Comparison of ENCODE assay signal across 26 mouse cellular contexts in genomic region chr13:93636561-93636960, GRCm38 (mm10). TPM values are rescaled to one million over a fixed set of nuclear protein-coding genes. Genes with fewer than 3 reads are reported as not detected.
A peak's percentile ranks its signal among the peaks of the same experiment; 100 is the strongest.
DNase-seq lines count a peak whose midpoint lies in the region; ATAC-seq lines count a peak whose summit lies in the region.
"Had no signal": no experiment of that assay in that cellular context is flagged by ENCODE, and none has a peak within 500 bp of the region (broad histone marks: within the 10 kb centered on the region; RNA-seq: fewer than 3 reads in every experiment).

No protein-coding gene starts in this region.

- 39% methylated on average over 1 of the region's 1 CpGs for WGBS in liver, embryonic 15.5 days (ENCODE audit: insufficient replicate concordance)
- 76% methylated on average over 1 of the region's 1 CpGs for WGBS in limb, embryonic 10.5 days
- 57% methylated on average over 1 of the region's 1 CpGs for WGBS in hindbrain, embryonic 11.5 days

- H3K27me3 ChIP-seq in liver, embryonic 15.5 days, result no peaks in the 10 kb centered on the region
- no peaks in the 10 kb centered on the region for H3K27me3 ChIP-seq in limb, embryonic 10.5 days (ENCODE audit: low read depth, poor library complexity, severe bottlenecking)
- no peaks in the 10 kb centered on the region for H3K27me3 ChIP-seq in hindbrain, embryonic 11.5 days (ENCODE audit: control insufficient read depth, insufficient read depth, low read length)
- H3K27me3 ChIP-seq: forebrain, embryonic 12.5 days; heart, embryonic 12.5 days; intestine, embryonic 15.5 days; limb, embryonic 15.5 days; midbrain, embryonic 13.5 days had no signal

- peak overlapping the region; percentile 30 for H3K4me3 ChIP-seq in liver, embryonic 15.5 days (replicated peaks)
- H3K4me3 ChIP-seq in limb, embryonic 10.5 days, result no peak overlapping the region
- H3K4me3 ChIP-seq in hindbrain, embryonic 11.5 days (ENCODE audit: low read depth, low read length), result no peak overlapping the region
- H3K4me3 ChIP-seq: forebrain, embryonic 12.5 days; gastrocnemius, adult 2 months; heart, embryonic 12.5 days; intestine, embryonic 15.5 days; limb, embryonic 15.5 days; midbrain, embryonic 13.5 days had no signal

- no peak overlapping the region for H3K9ac ChIP-seq in liver, embryonic 15.5 days
- H3K9ac ChIP-seq in hindbrain, embryonic 11.5 days (ENCODE audit: low read depth, low read length), result no peak overlapping the region
- H3K9ac ChIP-seq: forebrain, embryonic 12.5 days; heart, embryonic 12.5 days; hindbrain, embryonic 14.5 days; intestine, embryonic 15.5 days; limb, embryonic 15.5 days; midbrain, embryonic 13.5 days had no signal

- peak overlapping the region; percentile 30; the same call in 1 of the 2 replicates for H3K27ac ChIP-seq in liver, embryonic 15.5 days (replicated peaks)
- no peak overlapping the region for H3K27ac ChIP-seq in limb, embryonic 10.5 days
- H3K27ac ChIP-seq in hindbrain, embryonic 11.5 days (ENCODE audit: low read depth, low read length), result no peak overlapping the region
- H3K27ac ChIP-seq: forebrain, embryonic 12.5 days; gastrocnemius, adult 2 months; hindbrain, embryonic 14.5 days; intestine, embryonic 15.5 days; limb, embryonic 15.5 days; midbrain, embryonic 13.5 days had no signal

- ATAC-seq in liver, embryonic 15.5 days (ENCODE audit: insufficient read depth), result no peak
- ATAC-seq in hindbrain, embryonic 11.5 days (ENCODE audit: low FRiP score), result no peak
- ATAC-seq: intestine, embryonic 15.5 days; midbrain, embryonic 13.5 days had no signal

- peak overlapping the region; percentile 27 for H3K4me2 ChIP-seq in liver, embryonic 15.5 days
- H3K4me2 ChIP-seq in hindbrain, embryonic 11.5 days (replicated peaks; ENCODE audit: low read depth, low read length), result no peak overlapping the region
- H3K4me2 ChIP-seq: forebrain, embryonic 12.5 days; heart, embryonic 12.5 days; hindbrain, embryonic 14.5 days; intestine, embryonic 15.5 days; limb, embryonic 15.5 days; midbrain, embryonic 13.5 days had no signal

- H3K4me1 ChIP-seq in liver, embryonic 15.5 days (replicated peaks), result 0 out of 2 replicates have a peak, but pooled peaks cover 3% of the 10 kb centered on the region
- H3K4me1 ChIP-seq in limb, embryonic 10.5 days, result peaks cover 6% of the 10 kb centered on the region; the same call in 1 of the 2 replicates
- H3K4me1 ChIP-seq in hindbrain, embryonic 11.5 days (replicated peaks; ENCODE audit: control insufficient read depth, insufficient read depth, low read length), result no peaks in the 10 kb centered on the region
- H3K4me1 ChIP-seq: forebrain, embryonic 12.5 days; heart, embryonic 12.5 days; intestine, embryonic 15.5 days; limb, embryonic 15.5 days; midbrain, embryonic 13.5 days had no signal

- DNase-seq in brain, adult 2 months (ENCODE audit: low read depth, low spot score), result peak; percentile 41
- peak; percentile 52 for DNase-seq in cerebellum, adult 11-12 months
- peak; percentile 48 to 72 for DNase-seq in cerebellum, postnatal 14 days
- DNase-seq in layer of hippocampus, adult 11-12 months (ENCODE audit: low spot score), result no peak
- DNase-seq in limb, embryonic 10.5 days (ENCODE audit: low spot score), result no peak
- no peak for DNase-seq in hindbrain, embryonic 11.5 days (ENCODE audit: low spot score)
- DNase-seq: adrenal gland, adult 8-10 months; gastrocnemius, adult 2 months; heart, postnatal 14 days; kidney, adult 9 months; kidney, postnatal 4 days; lung, postnatal 14 days; right cerebral cortex, postnatal 14 days; spleen, adult 18-20 months; thymus, postnatal 4 days had no signal

- no peaks in the 10 kb centered on the region for H3K9me3 ChIP-seq in liver, embryonic 15.5 days (replicated peaks)
- no peaks in the 10 kb centered on the region for H3K9me3 ChIP-seq in limb, embryonic 10.5 days (replicated peaks)
- no peaks in the 10 kb centered on the region for H3K9me3 ChIP-seq in hindbrain, embryonic 11.5 days (ENCODE audit: control insufficient read depth, low read length)
- H3K9me3 ChIP-seq: forebrain, embryonic 12.5 days; heart, embryonic 12.5 days; intestine, embryonic 15.5 days; limb, embryonic 15.5 days; midbrain, embryonic 13.5 days had no signal

- H3K36me3 ChIP-seq in liver, embryonic 15.5 days (replicated peaks), result no peaks in the 10 kb centered on the region
- no peaks in the 10 kb centered on the region for H3K36me3 ChIP-seq in limb, embryonic 10.5 days
- no peaks in the 10 kb centered on the region for H3K36me3 ChIP-seq in hindbrain, embryonic 11.5 days (ENCODE audit: control insufficient read depth, insufficient read depth, low read length)
- H3K36me3 ChIP-seq: forebrain, embryonic 12.5 days; heart, embryonic 12.5 days; intestine, embryonic 15.5 days; limb, embryonic 15.5 days; midbrain, embryonic 13.5 days had no signal

RNA-seq across cellular contexts. Expression of gene Bhmt, which starts 1.2 kb away (rescaled TPM):
- polyA plus RNA-seq in liver, embryonic 15.5 days (2015; fragmentation: Nextera tagmentation; extraction: Ambion mirVana), result 132 and 139 TPM in 2 replicates
- polyA plus RNA-seq in limb, embryonic 10.5 days (2016; fragmentation: Nextera tagmentation; extraction: Ambion mirVana), result not detected in 2 replicates
- 0.20 and 0.40 TPM in 2 replicates for polyA plus RNA-seq in hindbrain, embryonic 11.5 days (2014; fragmentation: Nextera tagmentation; extraction: Ambion mirVana)
- polyA plus RNA-seq: C2C12 had no signal

RNA-seq across cellular contexts. Expression of gene Bhmt2, which starts 37.5 kb away (rescaled TPM):
- polyA plus RNA-seq in liver, embryonic 15.5 days (2015; fragmentation: Nextera tagmentation; extraction: Ambion mirVana), result 35.7 and 40.9 TPM in 2 replicates
- not detected in 2 replicates for polyA plus RNA-seq in limb, embryonic 10.5 days (2016; fragmentation: Nextera tagmentation; extraction: Ambion mirVana)
- polyA plus RNA-seq in hindbrain, embryonic 11.5 days (2014; fragmentation: Nextera tagmentation; extraction: Ambion mirVana), result 0.11 TPM in 1 of 2 replicates, not detected in the other
- polyA plus RNA-seq: C2C12; forebrain, embryonic 12.5 days; hindbrain, embryonic 14.5 days; limb, embryonic 15.5 days; neural tube, embryonic 14.5 days; stomach, embryonic 14.5 days had no signal

RNA-seq across cellular contexts. Expression of gene Dmgdh, which starts 37.7 kb away (rescaled TPM):
- 17.2 and 19.8 TPM in 2 replicates for polyA plus RNA-seq in liver, embryonic 15.5 days (2015; fragmentation: Nextera tagmentation; extraction: Ambion mirVana)
- not detected in 2 replicates for polyA plus RNA-seq in limb, embryonic 10.5 days (2016; fragmentation: Nextera tagmentation; extraction: Ambion mirVana)
- polyA plus RNA-seq in hindbrain, embryonic 11.5 days (2014; fragmentation: Nextera tagmentation; extraction: Ambion mirVana), result 0.17 and 0.24 TPM in 2 replicates
- polyA plus RNA-seq: C2C12; gonadal fat pad, adult 2 months; stomach, embryonic 14.5 days had no signal

Comparison
In these comparisons a context has a peak if more than half of its experiments do, and no peak if none do; other contexts are left out.
1. DNase-seq: peak in brain, adult 2 months (single experiment), cerebellum, adult 11-12 months (single experiment) and cerebellum, postnatal 14 days (2 of 2); none in layer of hippocampus, adult 11-12 months (single experiment), limb, embryonic 10.5 days (single experiment) and hindbrain, embryonic 11.5 days (single experiment).
2. RNA of gene Bhmt, which starts 1.2 kb away (polyA plus RNA-seq): 132 to 139 TPM in liver, embryonic 15.5 days; 0.20 to 0.40 TPM in hindbrain, embryonic 11.5 days and not detected in limb, embryonic 10.5 days; every median in the first group is over 10 times any median in the second.
3. RNA of gene Bhmt2, which starts 37.5 kb away (polyA plus RNA-seq): 35.7 to 40.9 TPM in liver, embryonic 15.5 days; 0.11 TPM in hindbrain, embryonic 11.5 days and not detected in limb, embryonic 10.5 days; every median in the first group is over 10 times any median in the second.
4. RNA of gene Dmgdh, which starts 37.7 kb away (polyA plus RNA-seq): 17.2 to 19.8 TPM in liver, embryonic 15.5 days; 0.17 to 0.24 TPM in hindbrain, embryonic 11.5 days and not detected in limb, embryonic 10.5 days; every median in the first group is over 10 times any median in the second.